Mouse (Mus musculus) spleen, postnatal 36 days (tissue): Measurements from ENCODE around the gene Phactr3.
"Not testable (repeated sequence)": the region's sequence is repeated elsewhere in the genome, so short reads cannot be mapped to it uniquely, and the experiment has no call there.

Experiments
- DNase-seq, 2 experiments: peaks; one replicate each; pipeline ENCODE4 v3.0.0; 2022; ENCODE audit warnings: low spot score in 2 of 2, mixed read lengths in 1 of 2

Phactr3 gene

GRCm38 (mm10) chr2:178327466-178328040 is 208.8 kb downstream of the Phactr3 start:
- no peak for DNase-seq

- no peak for DNase-seq
Observed at GRCm38 (mm10) chr2:178329551-178329950, 210.8 kb downstream of the Phactr3 start.

DNA sequence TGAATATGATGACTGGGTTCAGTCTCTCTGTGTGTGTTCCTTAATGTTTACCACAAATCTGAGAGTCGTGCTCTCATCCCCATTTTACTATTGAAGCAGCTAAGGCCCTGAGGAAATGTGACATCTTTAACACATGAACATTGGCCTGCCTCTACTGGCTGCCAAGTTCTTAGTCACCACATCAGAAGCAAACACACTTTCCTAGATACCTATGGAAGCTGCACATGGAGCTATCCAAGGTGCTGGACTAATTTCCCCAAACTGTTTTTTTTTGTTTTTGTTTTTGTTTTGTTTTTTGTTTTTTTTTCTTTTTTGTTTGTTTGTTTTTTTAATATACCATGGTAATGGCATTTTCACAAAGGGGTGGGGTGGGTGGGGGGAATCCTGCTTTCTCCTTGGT is 211.2 kb downstream of the Phactr3 start:
- DNase-seq: no peak

DNA sequence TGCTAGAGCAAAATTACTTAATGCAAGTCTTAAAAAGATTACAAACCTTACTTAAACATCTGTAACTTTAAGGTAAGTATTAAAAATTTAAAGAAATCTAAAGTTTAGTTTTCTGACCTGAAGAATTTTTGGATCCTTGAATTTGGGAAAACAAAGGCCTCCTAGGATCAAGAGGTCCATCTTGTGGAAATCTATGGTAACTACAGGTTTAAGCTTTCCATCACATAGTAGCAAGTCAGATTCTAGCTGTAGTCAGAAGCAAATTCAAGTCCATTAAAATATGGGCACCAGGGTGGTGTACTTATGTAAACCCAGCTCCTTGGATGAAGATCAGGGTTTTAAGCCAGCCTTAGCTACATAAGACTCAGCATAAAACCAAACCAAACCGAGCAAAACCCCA is 219.1 kb downstream of the Phactr3 start:
- DNase-seq: no peak

- DNase-seq: no peak
Observed at GRCm38 (mm10) chr2:178339044-178339443, 220.3 kb downstream of the Phactr3 start.

DNA sequence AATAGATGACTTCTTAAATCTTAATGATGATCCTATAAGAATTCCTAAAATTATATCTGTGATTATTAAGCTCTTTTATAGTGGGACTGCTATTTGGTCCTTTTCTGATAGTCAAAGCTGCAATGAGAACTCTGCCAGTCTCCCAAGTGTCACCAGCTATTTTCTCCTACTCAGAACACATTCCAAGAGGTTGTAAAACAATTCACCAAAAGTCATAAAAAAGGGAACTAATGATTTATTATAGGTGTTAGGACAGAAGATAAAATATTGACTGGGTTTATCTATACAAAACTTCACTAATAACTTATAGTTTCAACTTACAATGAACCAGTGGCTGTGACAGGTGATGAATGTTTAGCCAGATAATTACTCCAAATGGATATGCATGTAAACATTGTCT is 223.3 kb downstream of the Phactr3 start:
- not testable (repeated sequence) for DNase-seq

DNA sequence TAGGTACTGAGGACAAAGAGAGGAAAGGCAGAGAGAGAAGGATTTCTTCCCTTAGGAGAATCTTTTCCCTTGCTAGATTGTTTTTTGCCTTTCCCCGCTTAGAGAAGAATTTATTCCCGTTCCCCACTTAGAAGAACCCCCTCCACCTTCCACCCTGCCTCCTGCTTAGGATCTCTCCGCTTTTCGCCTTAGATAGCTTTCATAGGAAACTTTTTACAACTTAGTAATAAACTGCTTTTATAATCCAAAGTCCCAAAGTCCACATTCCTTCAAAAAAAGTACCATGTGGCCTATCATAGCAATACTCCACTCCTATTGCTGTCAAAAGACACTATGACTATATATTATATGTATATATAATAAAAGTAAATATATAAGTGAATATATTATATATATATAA is 223.8 kb downstream of the Phactr3 start:
- no peak for DNase-seq
